Mouse (Mus musculus) hindbrain, embryonic 14.5 days (tissue): ENCODE results near the gene Gpalpp1. TPM values are rescaled to one million over a fixed set of nuclear protein-coding genes. Genes with fewer than 3 reads are reported as not detected.

Experiments used
- ATAC-seq: fragments of 200-750 bp; cut with Nextera tagmentation; 2 replicates; pipeline ENCODE4 v1.8.0; 2017; ENCODE audit warnings: moderate number of reproducible peaks, mild to moderate bottlenecking, moderate TSS enrichment, moderate library complexity; ENCODE audit not compliant: low FRiP score
- DNase-seq: peaks from one replicate; pipeline ENCODE4 v3.0.0-alpha.2; 2015; ENCODE audit warnings: low spot score
- H3K27ac ChIP-seq: fragments of 300-500 bp; sonication (generic); 2 replicates; pipeline ENCODE4 v1.5.1; 2014; ENCODE audit warnings: mild to moderate bottlenecking, moderate library complexity
- H3K27me3 ChIP-seq: fragments of 300-500 bp; sonication (generic); 2 replicates; pipeline ENCODE4 v1.6.1; 2014; ENCODE audit warnings: mild to moderate bottlenecking, low read length, mixed read lengths; ENCODE audit not compliant: control insufficient read depth, insufficient read depth
- H3K36me3 ChIP-seq: fragments of 300-500 bp; sonication (generic); replicated peaks from 2 replicates; pipeline ENCODE4 v1.6.1; 2014; ENCODE audit not compliant: control insufficient read depth, insufficient read depth
- H3K4me1 ChIP-seq: fragments of 300-500 bp; sonication (generic); replicated peaks from 2 replicates; pipeline ENCODE4 v1.6.1; 2014; ENCODE audit warnings: antibody characterized with exemption, low read length, mixed read lengths; ENCODE audit not compliant: control insufficient read depth, insufficient read depth
- H3K4me2 ChIP-seq: fragments of 300-500 bp; sonication (generic); replicated peaks from 2 replicates; pipeline ENCODE4 v1.6.1; 2014; ENCODE audit warnings: mild to moderate bottlenecking, moderate library complexity
- H3K4me3 ChIP-seq: fragments of 300-500 bp; sonication (generic); replicated peaks from 2 replicates; pipeline ENCODE4 v1.5.1; 2014; ENCODE audit warnings: mild to moderate bottlenecking, low read length
- H3K9ac ChIP-seq: fragments of 300-500 bp; sonication (generic); 2 replicates; pipeline ENCODE4 v1.6.1; 2014
- H3K9me3 ChIP-seq: fragments of 300-500 bp; sonication (generic); 2 replicates; pipeline ENCODE4 v1.6.1; 2016; ENCODE audit warnings: low read length; ENCODE audit not compliant: control insufficient read depth
- WGBS: fragments of 180-500 bp; shearing (Covaris S2); extraction: QIAGEN DNeasy Blood & Tissue Kit; methylation state at CpG from one replicate; pipeline ENCODE4 v1.1.7; 2014; 5-methylcytosine and 5-hydroxymethylcytosine counted together
- polyA plus RNA-seq: library from polyadenylated mRNA; unstranded; fragments of >200 nt; fragmentation: Nextera tagmentation; extraction: Ambion mirVana; gene quantifications from 2 replicates; pipeline ENCODE4 v1.2.1, GENCODE M21; 2014

The Gpalpp1 gene
- 13.4 and 14.0 TPM in 2 replicates for polyA plus RNA-seq

GRCm38 (mm10) chr14:76110396-76111221 is at the start of gene Gpalpp1, which contains the start of gene Nufip1:
Gpalpp1 (minus strand) TSS chr14:76110760.
Nufip1 (plus strand) TSS chr14:76110891.
- Histone ChIP-seq H3K36me3 (peaks cover 40% of the 10 kb centered on the region), H3K4me3 (peak within 1 kb of the TSS; percentile 76), H3K27me3 (no peaks in the 10 kb centered on the region), H3K4me1 (peaks cover 22% of the 10 kb centered on the region), H3K27ac (peak within 1 kb of the TSS; percentile 74), H3K9ac (peak within 1 kb of the TSS; percentile 79), H3K9me3 (no peaks in the 10 kb centered on the region), H3K4me2 (peak within 1 kb of the TSS; percentile 95)
- WGBS = under 1% methylated on average over 69 of the region's 69 CpGs
- ATAC-seq (peak; percentile 100), DNase-seq (peak; percentile 96)

GRCm38 (mm10) chr14:76158192-76158785 is 47.7 kb upstream of the Gpalpp1 start:
- ATAC-seq (no peak), DNase-seq (no peak)
- Histone ChIP-seq H3K9ac (no peak overlapping the region), H3K4me1 (0 out of 2 replicates have a peak, but pooled peaks cover 3% of the 10 kb centered on the region), H3K4me2 (no peak overlapping the region), H3K27me3 (no peaks in the 10 kb centered on the region), H3K9me3 (no peaks in the 10 kb centered on the region), H3K4me3 (no peak overlapping the region), H3K27ac (no peak overlapping the region), H3K36me3 (no peaks in the 10 kb centered on the region)
- WGBS = 47% methylated on average over 5 of the region's 5 CpGs

- Histone ChIP-seq H3K36me3 (no peaks in the 10 kb centered on the region), H3K9ac (no peak overlapping the region), H3K4me3 (no peak overlapping the region), H3K27ac (no peak overlapping the region), H3K4me2 (no peak overlapping the region), H3K4me1 (0 out of 2 replicates have a peak, but pooled peaks cover 5% of the 10 kb centered on the region), H3K9me3 (no peaks in the 10 kb centered on the region), H3K27me3 (no peaks in the 10 kb centered on the region)
- DNase-seq (no peak), ATAC-seq (no peak)
- WGBS = 30% methylated on average over 6 of the region's 6 CpGs
Measured at GRCm38 (mm10) chr14:76153828-76154227, 43.3 kb upstream of the Gpalpp1 start.

GRCm38 (mm10) chr14:76153003-76153675 is 42.6 kb upstream of the Gpalpp1 start:
- Histone ChIP-seq H3K9ac (peak overlapping the region; percentile 20; the same call in 1 of the 2 replicates), H3K4me3 (peak overlapping the region; percentile 51), H3K27me3 (no peaks in the 10 kb centered on the region), H3K4me1 (0 out of 2 replicates have a peak, but pooled peaks cover 5% of the 10 kb centered on the region), H3K9me3 (no peaks in the 10 kb centered on the region), H3K27ac (peak overlapping the region; percentile 94), H3K4me2 (peak overlapping the region; percentile 57), H3K36me3 (no peaks in the 10 kb centered on the region)
- WGBS = 4% methylated on average over 24 of the region's 24 CpGs
- DNase-seq (no peak), ATAC-seq (peak; percentile 9; the same call in 1 of the 2 replicates)

GRCm38 (mm10) chr14:76152162-76153002 is 41.8 kb upstream of the Gpalpp1 start:
- H3K27me3 ChIP-seq = no peaks in the 10 kb centered on the region
- no peaks in the 10 kb centered on the region for H3K36me3 ChIP-seq
- 0 out of 2 replicates have a peak, but pooled peaks cover 5% of the 10 kb centered on the region for H3K4me1 ChIP-seq
- H3K9me3 ChIP-seq = no peaks in the 10 kb centered on the region
- WGBS = under 1% methylated on average over 41 of the region's 41 CpGs
- H3K4me3 ChIP-seq = peak overlapping the region; percentile 51
- ATAC-seq (peak; percentile 93), DNase-seq (peak; percentile 99)
- peak overlapping the region; percentile 72 for H3K9ac ChIP-seq
- peak overlapping the region; percentile 57 for H3K4me2 ChIP-seq
- peak overlapping the region; percentile 94 for H3K27ac ChIP-seq

GRCm38 (mm10) chr14:76151820-76152161 is 41.2 kb upstream of the Gpalpp1 start:
- H3K4me3 ChIP-seq = peak overlapping the region; percentile 51
- H3K36me3 ChIP-seq = no peaks in the 10 kb centered on the region
- H3K9me3 ChIP-seq = no peaks in the 10 kb centered on the region
- no peak for DNase-seq
- WGBS = under 1% methylated on average over 10 of the region's 10 CpGs
- H3K4me1 ChIP-seq = 0 out of 2 replicates have a peak, but pooled peaks cover 5% of the 10 kb centered on the region
- peak overlapping the region; percentile 72 for H3K9ac ChIP-seq
- ATAC-seq = no peak
- no peaks in the 10 kb centered on the region for H3K27me3 ChIP-seq
- H3K27ac ChIP-seq = peak overlapping the region; percentile 94
- H3K4me2 ChIP-seq = peak overlapping the region; percentile 57

GRCm38 (mm10) chr14:76151011-76151410 is 40.5 kb upstream of the Gpalpp1 start:
- Histone ChIP-seq H3K4me1 (0 out of 2 replicates have a peak, but pooled peaks cover 5% of the 10 kb centered on the region), H3K4me2 (no peak overlapping the region), H3K27ac (no peak overlapping the region), H3K27me3 (no peaks in the 10 kb centered on the region), H3K36me3 (no peaks in the 10 kb centered on the region), H3K9ac (no peak overlapping the region), H3K9me3 (no peaks in the 10 kb centered on the region), H3K4me3 (no peak overlapping the region)
- DNase-seq (no peak), ATAC-seq (no peak)
- WGBS = 77% methylated on average over 2 of the region's 2 CpGs

GRCm38 (mm10) chr14:76150499-76150898 is 39.9 kb upstream of the Gpalpp1 start:
- Histone ChIP-seq H3K4me2 (no peak overlapping the region), H3K9ac (no peak overlapping the region), H3K9me3 (no peaks in the 10 kb centered on the region), H3K27ac (no peak overlapping the region), H3K27me3 (no peaks in the 10 kb centered on the region), H3K4me1 (0 out of 2 replicates have a peak, but pooled peaks cover 5% of the 10 kb centered on the region), H3K36me3 (no peaks in the 10 kb centered on the region), H3K4me3 (no peak overlapping the region)
- ATAC-seq = no peak
- no peak for DNase-seq
- WGBS = 78% methylated on average over 11 of the region's 11 CpGs
